Mouse (Mus musculus) erythroblast, embryonic 14.5 days (primary cell): Measurements from ENCODE around the gene Heatr3.

Experiments
- GATA1 ChIP-seq: IDR thresholded peaks from 2 replicates; pipeline ENCODE4 v1.6.1; 2012; ENCODE audit warnings: low read length, inconsistent platforms, mixed read lengths
- TAL1 ChIP-seq: IDR thresholded peaks from 3 replicates; pipeline ENCODE4 v1.6.1; 2012; ENCODE audit warnings: low read length, inconsistent platforms, mixed read lengths

GRCm38 (mm10) chr8:88119076-88119475, 18.6 kb upstream of the Heatr3 start:
- no peak for TF ChIP-seq TAL1
- no peak for TF ChIP-seq GATA1
